Mouse (Mus musculus): Measurements from ENCODE around the gene Plin3.

DNA sequence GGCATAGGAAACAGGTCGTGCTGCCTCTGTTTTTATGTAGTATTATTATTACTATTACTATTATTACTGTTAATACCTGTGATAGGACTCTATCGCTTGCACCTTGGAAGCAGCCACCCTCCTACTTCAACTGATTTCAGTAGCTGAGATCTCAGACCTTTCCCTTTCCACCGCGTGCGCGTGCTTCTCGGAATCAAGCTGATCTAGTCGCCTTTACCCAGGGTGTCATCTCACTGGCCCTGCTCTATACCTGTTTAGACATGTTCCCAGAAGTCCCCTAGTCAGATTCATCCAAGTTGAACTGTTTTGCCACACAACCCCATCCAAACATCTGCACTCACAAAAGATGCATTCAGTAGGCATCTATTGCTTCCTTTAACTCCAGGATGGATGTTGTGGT lies 59.3 kb downstream of the Plin3 start:
- TF ChIP-seq CTCF (IDR thresholded peaks at IDR 0.05; ENCODE audit: low read depth) (no peak), EP300 (IDR thresholded peaks at IDR 0.05; ENCODE audit: low read depth) (no peak)
